Mouse (Mus musculus) gastrocnemius, postnatal 4 days (tissue): ENCODE data around the gene Ptprm. TPM values are rescaled to one million over a fixed set of nuclear protein-coding genes. Genes with fewer than 3 reads are reported as not detected.

Source experiments
- DNase-seq, 2 experiments: peaks; one replicate each; pipeline ENCODE4 v3.0.0; 2021 to 2022; ENCODE audit warnings: low spot score in 2 of 2, mixed read lengths in 2 of 2
- long read RNA-seq, 2 experiments: library from polyadenylated mRNA; stranded (forward); transcript quantifications; one replicate each; pipeline ENCODE4 v2.0.0; 2021
- total RNA-seq, 2 experiments: library from RNA; stranded (reverse); gene quantifications; 2 replicates each; pipeline ENCODE4 v1.2.3; 2021

Gene Ptprm
- total RNA-seq, result 10 to 100 TPM; 54.5 to 60.0 TPM
- long read RNA-seq, experiment 1, full-length matches to known transcripts, result 14 of 42 reads
- long read RNA-seq, experiment 1, partial matches to known transcripts, result 11 of 42 reads
- long read RNA-seq, experiment 1, other reads (novel, unspliced or antisense), result 17 of 42 reads
- long read RNA-seq, experiment 2, full-length matches to known transcripts, result 19 of 59 reads
- long read RNA-seq, experiment 2, partial matches to known transcripts, result 16 of 59 reads
- long read RNA-seq, experiment 2, other reads (novel, unspliced or antisense), result 24 of 59 reads

DNA sequence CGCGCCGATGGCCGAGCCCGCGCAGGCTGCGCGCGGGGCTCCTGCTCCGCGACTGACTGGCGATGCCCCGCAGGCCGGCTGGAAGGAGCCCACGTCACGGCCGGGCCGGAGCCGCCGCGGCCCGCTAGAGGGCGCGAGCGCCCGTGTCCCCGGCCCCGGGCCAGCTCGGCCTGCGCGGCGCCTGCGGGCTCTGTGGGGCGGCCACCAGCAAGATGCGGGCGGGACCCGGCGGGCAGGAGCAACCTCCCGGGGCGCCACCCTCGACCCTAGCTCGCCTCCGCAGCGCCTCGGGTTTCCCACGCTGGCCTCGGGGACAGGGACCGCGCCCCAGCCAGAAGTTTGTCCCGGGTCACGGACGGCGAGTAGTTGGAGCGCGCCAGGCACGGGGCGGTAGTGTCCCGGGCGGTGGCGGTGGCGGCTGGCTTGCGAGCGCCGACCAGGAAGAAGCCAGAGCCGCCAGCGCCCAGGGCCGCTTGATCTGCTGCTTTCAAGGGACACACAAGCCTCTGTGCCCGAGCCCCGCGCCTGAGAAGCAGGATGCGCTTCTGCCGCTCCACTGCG, at the start of gene Ptprm:
Gene Ptprm (minus strand): TSS at position 7 of the 561 bp plus-strand sequence.
- DNase-seq, result peak; percentile 84 to 87

DNA sequence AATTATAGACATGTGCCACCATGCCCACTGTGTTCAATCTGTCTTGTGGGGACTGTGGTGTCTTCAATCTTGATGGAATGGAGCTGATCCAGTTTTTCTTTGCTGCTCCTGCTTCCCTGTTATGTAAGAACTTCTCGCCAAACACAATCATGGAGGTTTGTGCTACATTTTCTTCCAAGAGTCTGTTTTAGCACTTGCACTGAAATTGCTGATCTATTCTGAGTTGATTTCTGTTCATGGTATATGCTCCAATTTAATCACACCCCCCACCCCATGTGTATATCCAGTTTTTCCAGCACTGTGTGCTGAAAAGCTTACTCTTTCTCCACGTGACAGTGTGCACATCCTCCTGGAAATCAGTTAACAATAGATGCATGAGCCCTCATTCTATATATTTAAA, 41.9 kb upstream of the Ptprm start:
- no peak for DNase-seq

DNA sequence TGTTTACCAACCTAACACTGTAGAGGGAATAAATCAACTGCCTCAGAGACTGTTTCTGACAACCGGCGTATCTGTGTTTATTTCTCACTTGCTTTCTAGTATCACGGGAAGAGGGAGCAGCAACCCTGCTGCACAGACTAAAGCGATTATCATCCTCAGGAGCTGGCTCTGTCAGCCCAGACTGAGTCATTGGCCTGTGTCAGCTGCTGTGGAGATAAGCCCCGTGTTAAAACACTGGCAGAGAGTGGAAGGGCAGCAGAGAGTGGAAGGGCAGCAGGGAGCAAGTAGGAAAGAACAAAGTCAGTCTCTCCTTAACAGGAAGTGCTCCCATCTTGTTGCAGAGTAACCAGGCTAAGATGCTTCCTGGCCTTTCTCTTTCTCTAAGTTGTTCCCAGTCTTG, 36.6 kb upstream of the Ptprm start:
- no peak for DNase-seq

DNA sequence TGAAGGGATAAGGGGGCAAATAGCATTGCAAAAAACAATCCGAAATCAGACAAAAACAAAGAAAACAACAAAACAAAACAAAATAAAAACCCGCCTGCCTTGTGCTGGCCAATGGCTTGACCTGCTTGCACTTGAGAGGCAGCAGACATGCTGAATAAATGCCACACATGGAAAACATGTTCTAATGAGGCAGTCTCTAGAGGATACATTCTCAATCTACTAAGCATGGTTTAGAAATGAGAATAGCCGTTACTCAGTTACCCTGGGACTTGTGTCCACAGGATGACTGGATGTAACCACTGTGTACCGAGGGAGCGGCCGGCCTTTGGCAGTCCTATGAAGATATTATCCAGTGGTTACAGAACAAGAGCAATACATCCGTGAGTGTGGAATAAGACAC, 33.9 kb upstream of the Ptprm start:
- DNase-seq, result no peak

DNA sequence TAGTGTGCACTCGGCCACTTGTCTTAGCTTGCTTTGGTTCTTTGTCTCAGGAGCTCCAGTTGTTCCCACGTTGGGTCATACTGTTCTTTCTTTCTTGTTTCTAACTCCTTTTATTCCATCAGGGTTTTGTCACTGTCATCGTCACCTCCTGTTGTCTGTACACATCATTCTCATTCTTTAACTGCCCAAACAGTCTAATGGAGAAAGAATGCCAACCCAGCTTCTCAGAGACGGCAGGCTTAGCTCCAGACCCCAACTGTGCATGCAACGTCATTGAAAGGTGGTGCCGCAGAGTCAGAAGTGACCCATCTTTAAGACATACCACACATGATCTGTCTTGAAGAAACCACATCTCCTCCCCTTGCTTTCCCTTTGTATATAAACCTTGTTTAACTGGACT, 31.0 kb upstream of the Ptprm start:
- DNase-seq, result no peak

DNA sequence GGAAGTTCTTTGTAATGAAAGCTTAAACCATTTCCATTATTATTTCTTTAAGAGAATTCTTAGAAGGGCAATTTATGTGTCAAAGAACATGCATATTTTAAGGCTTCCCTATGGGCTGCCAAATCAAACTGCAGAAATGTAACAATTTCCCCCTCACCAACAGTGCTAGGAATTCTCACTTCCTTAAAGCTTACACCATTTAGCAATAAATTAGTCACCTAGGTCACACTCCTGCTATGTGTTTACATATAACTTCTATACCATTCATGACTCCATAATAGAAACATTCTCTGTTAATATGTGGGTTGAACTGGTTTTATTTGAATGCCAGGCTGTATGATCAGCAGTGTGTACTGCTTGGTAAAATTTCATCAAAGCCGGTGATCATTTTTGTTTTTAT, 29.4 kb upstream of the Ptprm start:
- no peak for DNase-seq

DNA sequence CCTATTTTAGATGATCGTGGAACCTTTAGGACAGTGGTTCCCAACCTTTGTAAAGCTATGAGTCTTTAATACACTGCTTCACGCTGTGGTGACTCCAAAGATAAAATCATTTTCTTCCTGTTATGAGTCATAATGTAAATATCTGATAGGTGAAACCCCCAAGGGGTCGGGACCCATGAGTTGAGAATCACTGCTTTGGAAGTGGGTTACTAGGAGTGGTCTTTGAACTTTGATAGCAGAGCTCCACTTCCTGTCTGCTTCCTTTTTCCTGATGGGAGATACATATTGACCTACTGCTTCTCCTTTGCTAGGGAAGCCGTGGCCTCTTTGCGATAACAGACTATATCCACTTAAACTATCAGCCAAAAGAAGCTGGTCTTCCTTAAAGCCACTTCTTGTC, 27.4 kb upstream of the Ptprm start:
- no peak for DNase-seq

DNA sequence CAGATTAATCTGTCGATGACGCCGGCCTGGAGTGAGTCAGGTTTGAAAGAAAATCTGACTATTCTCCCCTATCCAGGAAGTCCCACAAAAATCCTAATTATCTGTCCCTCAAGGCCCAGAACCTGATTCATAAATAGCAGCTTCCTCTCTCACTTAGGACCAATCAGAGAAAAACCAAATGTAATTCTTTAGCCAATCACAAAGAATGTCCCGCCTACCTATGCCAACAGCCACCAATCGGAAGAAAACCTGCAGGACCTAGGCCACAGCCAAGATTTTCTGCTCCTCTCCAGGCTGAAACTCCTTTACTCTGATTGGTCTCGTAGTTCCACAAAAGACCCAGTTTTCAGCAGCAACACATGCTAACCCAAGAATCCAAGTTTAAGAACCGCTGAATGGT, 13.6 kb upstream of the Ptprm start:
- no peak for DNase-seq

DNA sequence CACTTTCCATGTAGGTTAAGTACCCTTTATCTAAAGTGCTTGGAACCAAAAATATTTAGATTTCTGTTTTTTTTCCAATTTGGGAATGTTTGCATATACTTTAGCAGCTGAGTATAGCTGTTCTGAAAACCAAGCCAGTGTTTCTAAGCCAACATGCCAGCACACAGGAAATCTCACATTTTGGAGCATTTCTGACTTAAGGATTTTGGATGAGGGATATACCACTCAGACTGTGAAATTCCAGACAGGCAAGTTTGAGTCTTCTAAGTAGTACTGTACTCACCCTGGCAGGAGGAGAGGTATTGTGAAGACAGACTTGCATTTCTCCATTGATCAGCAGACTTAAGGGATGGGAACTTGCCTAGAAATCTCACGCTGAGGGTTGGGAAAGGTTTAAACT, 10.2 kb upstream of the Ptprm start:
- DNase-seq, result no peak

DNA sequence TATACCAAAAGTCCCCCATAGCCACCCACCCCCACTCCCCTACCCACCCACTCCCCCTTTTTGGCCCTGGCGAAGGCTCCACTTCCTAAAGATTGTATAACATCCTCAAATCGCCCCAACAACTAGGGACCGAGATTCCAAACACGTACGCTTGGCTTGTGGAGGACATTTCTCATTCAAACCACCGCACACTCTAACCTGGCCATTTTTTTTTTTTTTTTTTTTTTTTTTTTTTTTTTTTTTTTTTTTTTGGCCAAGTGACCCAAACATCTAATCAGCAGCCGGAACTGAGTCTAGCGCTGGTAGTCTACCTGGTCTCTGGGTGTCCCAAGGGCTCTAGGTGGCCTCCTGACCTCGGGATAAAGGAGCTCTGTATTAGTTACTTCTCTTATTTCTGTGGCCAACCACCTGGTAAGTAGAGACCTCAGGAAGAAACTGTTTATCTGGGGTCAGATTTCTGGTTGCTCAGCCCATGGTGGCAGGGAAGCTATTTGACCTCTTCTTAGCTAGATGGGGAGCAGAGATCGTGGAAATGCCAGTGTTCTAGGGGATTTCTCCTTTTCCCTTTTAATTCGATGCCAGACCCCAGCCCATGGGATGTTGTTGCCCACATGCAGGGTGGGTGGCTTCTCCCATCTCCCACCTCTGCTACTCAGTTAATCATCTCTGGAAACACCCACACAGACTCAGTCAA, 9.3 kb upstream of the Ptprm start:
- DNase-seq, result no peak

DNA sequence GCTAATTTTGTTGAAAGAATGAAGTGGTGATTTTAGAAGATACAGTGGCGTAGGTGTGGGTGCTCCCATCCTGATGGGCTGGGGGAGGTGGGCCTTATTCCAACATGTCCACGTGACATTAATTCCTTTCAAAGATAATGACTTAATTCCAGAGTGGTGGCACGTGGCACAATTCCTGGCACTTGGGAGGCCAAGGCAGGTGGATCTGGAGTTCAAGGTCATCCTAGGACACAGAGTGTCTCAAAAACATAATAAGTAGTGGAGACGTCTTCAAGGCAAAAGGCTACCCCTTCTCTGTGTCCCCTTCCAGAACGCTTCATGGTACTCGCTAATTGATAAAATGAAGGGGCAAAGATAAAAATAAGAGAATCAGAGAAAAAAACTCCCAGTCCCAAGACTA, 7.9 kb upstream of the Ptprm start:
- DNase-seq, result no peak

DNA sequence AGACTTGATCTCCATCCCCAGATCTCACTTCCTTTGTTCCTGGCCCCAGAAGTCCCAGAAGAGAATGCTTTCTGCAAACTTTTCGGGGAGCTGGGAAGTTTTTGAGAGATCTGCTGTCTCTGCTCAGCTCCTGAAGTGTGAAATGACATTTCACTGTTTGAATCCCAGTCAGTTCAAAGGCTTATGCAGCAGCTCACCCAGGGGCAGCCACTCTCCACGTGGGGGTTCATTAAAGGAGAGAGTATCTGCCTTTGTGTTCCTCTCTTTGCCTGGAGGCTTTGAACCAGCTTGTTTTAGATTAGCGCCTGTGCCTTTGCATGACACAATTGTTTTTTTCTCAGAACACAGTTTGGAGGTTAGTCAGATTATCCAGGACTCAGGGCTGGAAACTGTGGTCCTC, 6.3 kb upstream of the Ptprm start:
- no peak for DNase-seq

DNA sequence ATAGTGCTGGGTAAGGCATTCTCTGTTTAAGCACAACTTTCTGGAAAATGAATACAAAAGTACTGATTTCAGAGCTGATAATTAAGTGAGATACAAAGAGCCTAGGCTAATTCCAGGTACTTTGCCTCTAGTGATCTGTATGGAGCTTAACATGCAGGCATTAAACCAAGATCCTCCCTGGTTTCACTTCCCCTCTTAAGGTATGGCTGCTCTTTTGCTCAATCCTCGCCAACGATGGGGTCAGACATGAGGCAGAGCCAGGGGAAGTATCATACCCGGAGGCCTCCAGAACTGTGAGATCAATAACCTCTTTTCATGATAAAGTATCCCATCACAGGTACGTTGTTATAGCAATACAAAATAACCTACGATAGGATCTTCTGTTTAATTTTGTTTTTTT, 5.3 kb upstream of the Ptprm start:
- no peak for DNase-seq

DNA sequence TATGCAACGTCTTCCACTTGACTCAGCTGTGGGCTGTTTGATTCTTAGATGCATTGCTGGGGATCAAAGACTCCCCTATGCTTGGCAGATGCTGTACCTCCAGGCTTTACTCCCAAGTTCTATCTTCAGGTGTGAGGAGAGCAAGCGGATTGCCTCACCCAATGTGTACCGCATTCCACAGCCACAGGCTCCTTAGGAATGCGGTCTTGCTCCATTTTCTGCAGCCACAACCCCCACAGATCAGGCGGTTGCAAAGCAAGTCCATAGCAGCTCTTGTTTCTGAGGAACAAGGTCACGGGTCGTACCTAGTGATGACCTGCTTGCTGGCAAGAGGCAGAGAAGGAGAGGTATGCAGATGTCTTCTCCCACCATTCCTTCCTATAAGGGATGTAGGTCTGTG, 4.3 kb upstream of the Ptprm start:
- DNase-seq, result no peak

DNA sequence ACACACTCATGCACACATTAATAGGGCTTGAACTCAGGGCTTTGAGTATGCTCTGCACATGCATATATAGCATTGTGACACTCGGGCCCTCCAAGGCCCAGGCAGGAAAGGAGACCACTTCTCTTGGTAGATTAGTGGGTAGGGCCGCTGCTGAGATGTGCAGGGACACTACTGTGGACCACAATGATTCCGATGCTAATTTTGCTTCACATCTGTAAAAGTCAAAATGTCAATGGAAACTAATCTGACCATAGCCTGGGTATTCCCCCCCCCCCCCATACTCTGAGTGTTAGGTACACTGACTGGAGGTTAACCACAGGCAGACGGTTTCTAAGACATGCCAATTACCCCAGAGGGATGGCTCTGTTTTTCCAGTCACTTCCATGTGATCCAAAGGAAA, 2.9 kb upstream of the Ptprm start:
- no peak for DNase-seq

DNA sequence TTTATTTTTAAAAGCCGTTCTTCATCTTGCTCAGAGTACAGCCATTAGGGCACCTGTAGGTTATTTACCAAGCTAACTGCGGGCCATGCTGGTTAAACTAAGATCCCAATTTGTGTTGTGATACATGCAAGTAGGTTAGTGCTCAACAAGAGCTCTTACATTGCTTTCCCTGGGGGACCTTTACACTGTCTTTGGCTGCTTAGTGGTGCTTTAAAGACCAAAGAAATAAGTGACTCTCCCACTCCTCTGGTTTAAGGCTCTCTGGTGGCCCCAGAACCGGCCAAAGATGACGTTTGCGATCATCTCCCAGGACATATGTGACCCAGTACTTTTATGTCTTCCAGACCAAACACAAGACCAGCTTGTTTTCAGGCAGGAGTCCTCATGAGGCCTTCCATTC, 994 bp upstream of the Ptprm start:
- no peak for DNase-seq

DNA sequence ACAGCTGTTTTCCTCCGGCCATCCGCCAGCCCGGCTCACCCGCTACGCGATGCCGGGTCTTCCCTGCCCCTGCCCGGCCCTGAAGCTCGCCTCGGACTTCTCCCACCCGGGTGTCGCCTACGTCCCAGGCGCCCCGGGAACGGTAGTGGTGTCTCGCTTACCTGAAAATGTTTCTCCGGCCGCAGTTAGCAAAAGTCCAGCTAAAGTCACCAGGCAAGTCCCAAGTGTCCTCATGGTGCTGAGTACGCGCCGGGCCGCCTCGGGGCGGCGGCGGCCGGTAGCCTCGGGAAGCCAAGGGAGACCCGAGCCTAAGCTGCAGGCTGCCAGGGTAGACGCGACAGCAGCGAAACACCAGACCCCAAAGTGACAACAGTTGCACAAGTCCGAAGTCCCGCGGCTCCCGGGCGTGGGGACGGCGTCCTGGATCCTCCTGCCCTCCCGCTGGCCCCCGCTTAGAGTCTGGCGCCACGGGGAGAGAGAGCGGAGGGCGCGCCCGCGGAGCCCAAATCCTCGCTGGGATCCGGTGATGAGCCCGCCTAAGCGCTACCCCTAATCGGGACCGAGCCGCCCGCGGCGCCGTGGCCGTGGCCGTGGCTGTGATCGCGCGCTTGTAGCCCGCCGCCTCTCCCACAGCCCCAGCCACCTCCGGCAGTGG, 334 bp downstream of the Ptprm start:
- peak; percentile 60 to 79 for DNase-seq

DNA sequence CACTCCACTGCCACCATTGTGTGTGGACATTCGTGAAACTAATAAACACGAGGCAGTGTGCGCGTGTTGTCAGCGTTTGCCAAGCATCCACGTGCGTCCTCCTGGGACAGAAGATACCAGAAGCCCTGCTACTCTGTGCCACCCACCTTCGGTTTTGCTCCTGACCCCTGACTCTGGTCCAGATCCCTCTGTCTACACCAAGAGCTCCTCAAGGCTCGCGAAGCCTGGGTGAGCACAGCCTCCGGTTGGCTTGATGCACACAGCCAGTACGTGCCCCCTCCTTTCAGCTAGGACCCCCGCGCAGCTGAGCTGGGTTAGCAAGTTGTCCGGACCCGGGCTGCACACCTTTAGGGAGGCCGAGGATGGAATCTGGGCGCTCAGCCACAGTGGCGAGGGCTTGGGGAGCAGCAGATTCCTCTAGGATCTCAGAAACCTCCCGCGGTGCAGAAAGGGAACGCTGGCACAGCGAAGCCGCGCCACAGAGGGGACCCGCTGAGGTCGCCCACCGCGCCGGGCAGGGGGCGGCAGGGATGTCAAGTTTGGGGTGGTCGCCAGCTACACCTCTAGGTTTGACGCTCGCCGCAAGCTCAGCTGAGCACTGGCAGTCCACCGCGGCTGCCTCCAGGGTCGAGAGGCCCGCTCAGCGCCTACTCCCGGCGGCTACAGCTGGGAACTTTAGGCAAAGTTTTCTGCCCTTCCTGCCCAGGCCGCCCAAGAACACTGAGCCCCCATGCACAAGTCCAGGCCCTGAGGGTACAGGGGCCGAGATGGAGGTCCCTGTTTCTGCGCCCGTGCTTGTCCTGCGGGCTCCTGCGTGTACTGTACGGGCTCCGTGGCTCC, 1.1 kb downstream of the Ptprm start:
- DNase-seq, result peak; percentile 47 to 70

DNA sequence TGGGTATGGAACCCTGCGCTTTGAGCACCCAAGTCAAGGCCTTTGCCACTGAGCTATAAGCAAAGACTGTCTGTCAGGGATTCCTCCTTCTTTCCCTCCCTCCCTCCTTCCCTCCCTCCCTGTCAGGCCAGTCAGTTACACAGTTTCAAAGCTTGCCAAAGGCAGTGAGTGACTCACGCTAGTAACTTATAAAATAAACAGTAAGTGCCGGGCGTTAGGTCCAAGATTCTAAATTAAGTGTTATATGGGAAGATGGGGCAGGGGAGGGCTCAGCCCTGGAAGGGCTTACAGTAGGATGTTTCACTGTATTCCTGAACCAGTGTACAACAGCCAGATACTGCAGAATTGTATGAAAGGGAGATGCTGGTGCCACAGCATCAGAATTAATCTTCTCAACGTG, 2.8 kb downstream of the Ptprm start:
- no peak for DNase-seq

DNA sequence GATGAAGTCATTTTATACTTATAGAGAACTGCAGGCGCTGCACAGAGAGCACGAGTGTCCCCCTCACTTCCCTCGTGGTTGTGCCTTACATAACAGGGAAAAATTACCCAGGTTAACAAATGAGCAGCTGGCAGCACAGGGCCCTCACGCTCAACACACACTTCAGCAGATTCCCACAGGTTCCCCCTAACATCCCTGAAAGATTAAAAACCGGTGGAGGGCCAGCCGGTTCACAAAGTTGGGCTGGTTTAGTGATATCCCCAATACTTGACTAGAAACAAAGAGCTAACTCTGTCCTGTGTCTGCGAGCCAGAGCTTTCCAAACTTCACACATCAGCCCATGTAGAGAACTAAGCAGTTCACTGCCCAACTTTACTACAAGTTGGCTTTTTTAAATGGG, 3.7 kb downstream of the Ptprm start:
- DNase-seq, result no peak

DNA sequence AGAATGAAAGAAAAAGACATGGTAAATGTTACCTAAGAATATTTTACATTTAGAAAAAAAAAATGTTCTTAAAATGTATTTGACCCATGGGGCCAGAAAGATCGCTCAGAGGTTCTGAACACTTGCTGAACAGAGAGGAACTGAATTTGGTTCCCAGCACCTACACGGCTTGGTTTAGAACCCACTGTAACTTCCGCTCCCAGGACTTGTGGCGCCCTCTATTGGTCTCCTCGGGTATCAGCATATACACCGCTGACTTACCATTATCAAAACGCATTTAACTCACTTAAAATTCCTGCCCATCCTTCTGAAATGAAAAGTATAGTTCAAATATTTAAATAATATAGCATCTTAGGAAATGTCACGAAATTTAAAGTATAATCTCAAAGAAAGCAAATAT, 4.7 kb downstream of the Ptprm start:
- no peak for DNase-seq
